Mouse (Mus musculus) ES-Bruce4 (cell line): ENCODE results near the gene Gtf2e1. TPM values are rescaled to one million over a fixed set of nuclear protein-coding genes. Genes with fewer than 3 reads are reported as not detected.
A peak's percentile ranks its signal among the peaks of the same experiment; 100 is the strongest.

Source experiments
- H3K27ac ChIP-seq: 2 replicates; pipeline ENCODE4 v1.5.1; 2012; ENCODE audit warnings: low read length, inconsistent platforms; ENCODE audit not compliant: insufficient read depth
- H3K27me3 ChIP-seq: 2 replicates; pipeline ENCODE4 v1.6.1; 2012; ENCODE audit warnings: mild to moderate bottlenecking, low read length, inconsistent platforms; ENCODE audit not compliant: control insufficient read depth, poor library complexity, insufficient read depth, severe bottlenecking
- H3K36me3 ChIP-seq: 2 replicates; pipeline ENCODE4 v1.6.1; 2012; ENCODE audit warnings: inconsistent platforms, mild to moderate bottlenecking, low read length, moderate library complexity; ENCODE audit not compliant: control insufficient read depth, poor library complexity, insufficient read depth, severe bottlenecking
- H3K4me1 ChIP-seq: one replicate; pipeline ENCODE4 v1.8.1; 2011; ENCODE audit warnings: low read length; ENCODE audit not compliant: control insufficient read depth, insufficient read depth
- H3K4me3 ChIP-seq: 2 replicates; pipeline ENCODE4 v1.5.1; 2011; ENCODE audit warnings: low read depth, mild to moderate bottlenecking, low read length
- H3K9ac ChIP-seq: 2 replicates; pipeline ENCODE4 v1.6.1; 2012; ENCODE audit warnings: low read depth, mild to moderate bottlenecking, inconsistent platforms; ENCODE audit not compliant: poor library complexity, severe bottlenecking
- H3K9me3 ChIP-seq: replicated peaks from 2 replicates; pipeline ENCODE4 v1.6.1; 2012; ENCODE audit warnings: mild to moderate bottlenecking, low read length, inconsistent platforms; ENCODE audit not compliant: control insufficient read depth, poor library complexity, insufficient read depth, severe bottlenecking
- CTCF ChIP-seq: IDR thresholded peaks from one replicate; pipeline ENCODE4 v1.8.1; 2011; ENCODE audit warnings: low read depth, low read length
- EP300 ChIP-seq: IDR thresholded peaks from 2 replicates; pipeline ENCODE4 v1.6.1; 2011; ENCODE audit warnings: low read depth, low read length; ENCODE audit not compliant: insufficient read depth
- POLR2A ChIP-seq: IDR thresholded peaks from one replicate; pipeline ENCODE4 v1.8.1; 2011; ENCODE audit warnings: low read length; ENCODE audit not compliant: insufficient read depth
- polyA plus RNA-seq: library from polyadenylated mRNA; stranded (reverse); fragments of >200 nt; gene quantifications from 2 replicates; pipeline ENCODE4 v1.2.4, GENCODE M21; 2011; ENCODE audit warnings: low read depth; ENCODE audit not compliant: missing spikeins, insufficient read depth, insufficient read length

Gtf2e1 gene
- polyA plus RNA-seq, 1 experiment, result 68.9 TPM

DNA sequence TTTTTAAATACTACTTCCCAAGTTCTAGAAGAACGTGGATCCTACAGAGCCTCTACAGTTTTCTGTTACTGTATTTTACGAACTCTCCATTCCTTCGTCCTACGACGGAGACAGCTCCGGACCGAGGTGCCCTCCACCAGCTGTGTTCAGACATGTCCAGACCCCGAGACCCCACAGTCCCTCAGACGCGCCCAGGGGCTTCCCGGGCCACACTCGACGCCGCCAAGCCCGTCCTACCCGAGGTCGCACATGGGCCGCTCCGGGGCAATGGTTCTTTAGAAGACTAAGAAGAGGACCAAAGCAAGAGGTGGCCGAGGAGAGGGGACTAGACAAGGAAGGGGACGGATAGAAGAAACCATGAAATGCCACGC, 364 bp downstream of the Gtf2e1 start:
- peak overlapping the region; percentile 20; the same call in 1 of the 2 replicates for H3K27ac ChIP-seq
- H3K9me3 ChIP-seq, result no peaks in the 10 kb centered on the region
- H3K27me3 ChIP-seq, result no peaks in the 10 kb centered on the region
- TF ChIP-seq CTCF (no peak), EP300 (no peak), POLR2A (no peak)
- H3K4me1 ChIP-seq, result no peaks in the 10 kb centered on the region
- H3K9ac ChIP-seq, result peak overlapping the region; percentile 94
- H3K4me3 ChIP-seq, result peak overlapping the region; percentile 98
- H3K36me3 ChIP-seq, result peaks cover 18% of the 10 kb centered on the region

DNA sequence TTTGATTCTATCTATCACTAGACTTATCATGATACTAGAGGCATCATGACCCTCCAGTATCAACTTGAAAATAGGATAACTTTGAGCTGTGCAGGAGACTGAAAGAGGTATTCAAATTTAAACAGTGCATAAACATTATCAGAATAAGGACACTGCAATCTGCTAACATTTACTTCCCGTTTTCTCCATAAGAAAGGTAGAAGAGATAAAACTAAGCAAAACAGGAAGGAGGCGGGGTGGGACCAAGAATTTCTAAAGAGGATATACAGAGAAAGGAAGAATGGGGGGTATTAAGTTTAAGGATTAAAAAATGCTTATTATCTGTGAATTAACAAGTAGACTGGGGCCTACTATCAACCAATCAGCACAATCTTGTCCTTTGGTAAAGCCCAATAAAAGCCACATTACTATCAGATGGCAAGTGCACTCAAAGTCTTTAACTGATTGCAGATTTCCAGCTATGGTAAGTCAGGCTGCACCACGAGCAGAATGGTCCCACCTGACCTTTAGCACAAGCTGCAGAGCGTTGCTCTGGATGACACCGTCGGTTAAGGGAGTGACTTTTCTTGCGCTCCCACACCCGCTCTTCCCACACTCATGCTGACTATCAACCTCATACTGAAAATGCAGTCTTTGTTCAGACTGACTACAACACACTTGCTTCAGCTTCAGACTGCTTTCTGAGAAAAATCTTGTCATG, 6.1 kb downstream of the Gtf2e1 start:
- Histone ChIP-seq H3K27me3 (no peaks in the 10 kb centered on the region), H3K9me3 (no peaks in the 10 kb centered on the region), H3K9ac (no peak overlapping the region), H3K4me3 (no peak overlapping the region), H3K27ac (no peak overlapping the region), H3K4me1 (no peaks in the 10 kb centered on the region), H3K36me3 (peaks cover 49% of the 10 kb centered on the region)
- TF ChIP-seq POLR2A (no peak), CTCF (no peak), EP300 (no peak)

DNA sequence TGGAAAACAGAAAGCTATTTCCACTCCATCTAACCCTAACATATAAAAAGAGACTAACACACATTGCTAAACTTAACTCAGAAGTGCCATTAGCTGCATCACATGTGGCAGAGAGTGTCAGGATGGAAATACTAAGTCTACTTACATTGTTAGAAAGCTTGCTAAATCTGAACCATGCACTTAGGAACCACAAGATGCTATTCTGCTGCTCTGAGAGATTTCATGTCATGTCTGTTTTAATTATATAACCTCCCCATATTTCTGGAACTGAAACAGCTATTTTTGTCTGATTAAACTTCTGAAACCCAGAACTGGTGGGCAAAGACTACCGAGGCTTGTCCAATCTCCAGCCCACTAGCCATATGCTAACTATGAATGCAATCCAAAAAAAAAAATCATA, 7.5 kb downstream of the Gtf2e1 start:
- H3K4me1 ChIP-seq, result no peaks in the 10 kb centered on the region
- H3K9ac ChIP-seq, result no peak overlapping the region
- H3K27me3 ChIP-seq, result no peaks in the 10 kb centered on the region
- TF ChIP-seq EP300 (no peak), POLR2A (no peak), CTCF (no peak)
- H3K36me3 ChIP-seq, result peaks cover 54% of the 10 kb centered on the region
- no peak overlapping the region for H3K4me3 ChIP-seq
- no peaks in the 10 kb centered on the region for H3K9me3 ChIP-seq
- H3K27ac ChIP-seq, result no peak overlapping the region

DNA sequence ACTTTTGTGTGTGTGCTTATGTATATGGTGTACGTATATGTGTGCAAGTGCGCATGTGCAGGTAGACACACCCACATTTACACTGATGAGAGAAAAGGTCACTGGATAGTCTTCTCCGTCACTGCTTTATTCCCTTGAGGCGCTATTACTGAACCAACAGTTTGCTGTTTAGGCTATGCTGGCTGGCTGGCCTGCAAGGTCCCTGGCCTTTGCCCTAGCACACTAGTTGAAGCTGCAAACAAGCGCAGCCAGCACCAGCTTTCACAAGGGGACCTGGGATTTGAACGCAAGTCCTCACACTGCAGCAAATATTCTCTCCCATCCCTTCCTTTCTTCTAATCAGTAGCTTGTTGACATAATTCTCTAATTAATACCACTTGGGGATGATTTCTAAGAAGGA, 9.4 kb downstream of the Gtf2e1 start:
- no peaks in the 10 kb centered on the region for H3K4me1 ChIP-seq
- no peak overlapping the region for H3K4me3 ChIP-seq
- peaks cover 7% of the 10 kb centered on the region for H3K9me3 ChIP-seq
- no peaks in the 10 kb centered on the region for H3K27me3 ChIP-seq
- H3K27ac ChIP-seq, result no peak overlapping the region
- peaks cover 64% of the 10 kb centered on the region for H3K36me3 ChIP-seq
- TF ChIP-seq POLR2A (no peak), CTCF (no peak), EP300 (no peak)
- no peak overlapping the region for H3K9ac ChIP-seq

DNA sequence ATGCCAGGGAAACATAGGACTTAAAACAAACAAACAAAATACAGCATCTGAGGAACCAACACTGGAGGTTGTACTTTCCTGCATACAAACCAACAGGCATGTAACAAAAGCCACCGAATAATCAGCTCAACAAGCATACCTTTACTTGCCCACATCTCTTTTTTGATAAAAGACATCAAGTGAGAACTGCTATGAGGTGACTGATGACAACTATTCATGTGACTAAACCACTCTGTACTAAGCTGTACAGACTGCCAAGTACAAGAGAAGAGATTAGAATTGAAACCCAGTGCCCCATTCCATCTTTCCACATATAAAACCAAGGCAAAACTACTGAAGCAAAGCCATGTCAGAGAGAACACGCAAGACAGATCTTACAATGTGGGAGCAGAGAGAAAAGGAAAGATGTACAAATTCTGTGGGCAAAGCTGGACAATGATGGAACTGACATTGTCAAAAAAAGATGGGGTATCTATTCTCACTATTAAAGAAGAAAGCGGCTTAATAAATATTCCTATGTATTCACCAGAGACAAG, 12.8 kb downstream of the Gtf2e1 start:
- Histone ChIP-seq H3K9ac (no peak overlapping the region), H3K27me3 (no peaks in the 10 kb centered on the region), H3K9me3 (peaks cover 40% of the 10 kb centered on the region), H3K4me1 (no peaks in the 10 kb centered on the region), H3K36me3 (peaks cover 68% of the 10 kb centered on the region), H3K4me3 (no peak overlapping the region), H3K27ac (no peak overlapping the region)
- TF ChIP-seq EP300 (no peak), CTCF (no peak), POLR2A (no peak)

DNA sequence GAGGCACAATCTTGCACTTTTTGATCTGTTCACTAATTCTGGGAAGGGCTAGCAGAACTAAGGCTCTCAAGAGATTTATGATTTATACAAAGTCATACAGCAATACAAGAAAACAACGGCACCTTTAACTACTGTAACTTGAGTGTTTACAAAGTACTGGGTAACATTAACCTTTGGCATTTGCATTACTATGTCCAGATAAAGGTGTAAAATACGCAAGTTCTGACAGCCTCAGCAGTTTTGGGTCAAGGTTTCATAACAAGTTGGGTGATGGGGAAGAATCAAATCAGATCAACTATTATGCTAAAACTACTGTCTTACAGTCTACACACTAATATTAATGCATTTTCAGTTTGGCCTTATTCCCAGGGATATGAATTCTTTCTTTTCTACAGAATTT, 14.5 kb downstream of the Gtf2e1 start:
- Histone ChIP-seq H3K4me1 (no peaks in the 10 kb centered on the region), H3K9ac (no peak overlapping the region), H3K27ac (no peak overlapping the region), H3K36me3 (peaks cover 75% of the 10 kb centered on the region), H3K9me3 (peaks cover 51% of the 10 kb centered on the region), H3K27me3 (no peaks in the 10 kb centered on the region), H3K4me3 (no peak overlapping the region)
- TF ChIP-seq CTCF (no peak), EP300 (no peak), POLR2A (no peak)
